Mouse (Mus musculus) adrenal gland, postnatal 10 days (tissue): ENCODE data around the gene Olfr836. TPM values are rescaled to one million over a fixed set of nuclear protein-coding genes. Genes with fewer than 3 reads are reported as not detected.
"Not testable (repeated sequence)": the region's sequence is repeated elsewhere in the genome, so short reads cannot be mapped to it uniquely, and the experiment has no call there.

ENCODE experiments used
- DNase-seq: peaks from one replicate; pipeline ENCODE4 v3.0.0; 2021; ENCODE audit warnings: mixed read lengths
- long read RNA-seq, 2 experiments: library from polyadenylated mRNA; stranded (forward); transcript quantifications; one replicate each; pipeline ENCODE4 v2.0.0; 2021
- total RNA-seq, 2 experiments: library from RNA; stranded (reverse); gene quantifications; 2 replicates each; pipeline ENCODE4 v1.2.3; 2021

Gene Olfr836
- not detected for total RNA-seq
- long read RNA-seq, experiment 1: 0 reads
- long read RNA-seq, experiment 2: 0 reads

DNA sequence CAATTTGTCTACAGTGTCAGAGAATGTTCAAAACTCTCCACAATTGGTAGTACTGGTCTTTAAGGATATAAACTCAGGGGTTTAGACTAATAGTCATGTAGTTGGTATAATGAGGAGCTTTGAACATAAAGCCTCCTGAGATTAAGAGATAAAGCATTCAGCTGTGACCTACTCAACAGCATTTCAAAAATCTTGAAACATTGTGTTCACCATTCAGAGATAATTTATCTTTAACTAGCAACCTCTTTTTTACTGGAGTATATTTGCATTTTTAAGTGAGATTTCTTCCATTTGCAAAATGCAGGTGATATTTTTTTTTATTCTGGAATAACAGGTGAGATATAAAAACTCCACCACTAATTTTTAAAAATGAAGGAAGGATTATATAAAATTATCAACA is at the start of gene Olfr836:
Gene Olfr836 (plus strand): TSS at position 301 of the 400 bp plus-strand sequence.
- no peak for DNase-seq

DNA sequence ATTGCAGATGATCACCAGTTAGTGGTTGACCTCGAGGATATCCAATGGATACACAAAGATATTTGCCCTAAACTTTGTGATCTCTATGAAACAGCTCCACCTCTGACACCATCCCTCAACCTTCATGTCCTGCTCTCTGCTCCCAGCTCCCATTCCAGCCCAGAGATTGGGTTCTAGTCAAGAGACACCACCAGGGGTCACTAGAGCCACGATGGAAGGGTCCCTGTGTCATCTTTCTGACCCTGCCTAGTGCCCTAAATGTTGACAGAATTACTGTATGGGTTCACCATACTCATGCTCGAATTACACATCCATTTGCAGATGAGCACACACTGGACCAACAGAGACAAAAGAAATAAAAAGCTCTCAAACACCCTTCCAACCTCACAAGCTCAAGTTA is 35.2 kb upstream of the Olfr836 start:
- no peak for DNase-seq

DNA sequence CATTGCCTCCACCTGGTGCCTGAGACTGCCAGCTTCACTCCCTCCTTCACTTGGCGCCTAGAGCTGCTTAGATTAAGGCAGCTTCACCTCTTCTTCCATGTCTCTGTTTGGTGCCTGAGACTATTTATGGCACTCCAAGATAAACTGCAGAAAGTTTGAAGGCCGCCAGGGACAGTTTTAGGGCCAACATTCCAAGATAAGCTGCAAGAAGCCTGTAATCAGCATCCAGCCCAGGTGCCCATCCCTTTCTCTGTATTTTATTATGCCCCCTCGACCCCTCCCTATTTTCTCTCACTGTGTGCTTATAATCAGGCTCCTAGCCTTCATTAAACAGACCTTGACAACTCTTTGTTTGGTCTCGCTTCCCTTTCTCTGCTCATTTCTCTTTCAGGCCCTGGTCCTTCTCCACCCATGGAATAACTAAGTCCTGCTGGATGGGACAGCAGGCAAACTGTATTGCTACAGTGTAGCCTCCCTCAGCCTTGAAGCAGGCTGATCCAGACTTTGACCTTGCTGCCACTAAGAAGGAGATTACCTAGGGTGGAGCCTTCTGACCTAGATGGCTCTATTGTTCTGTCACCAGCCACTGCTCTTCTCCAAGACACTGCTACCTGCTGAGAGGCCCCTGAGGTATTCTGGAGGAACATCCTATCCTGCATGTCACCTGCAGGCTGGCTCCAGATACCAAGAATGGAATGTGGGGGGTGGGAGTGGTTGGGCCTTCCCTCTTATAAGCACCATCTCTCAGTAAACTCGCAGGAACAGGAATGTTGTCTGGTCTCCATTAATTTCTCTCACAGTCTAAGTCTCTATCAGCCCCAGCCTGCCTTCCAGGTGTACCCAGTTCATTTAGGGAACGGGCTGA is 27.1 kb upstream of the Olfr836 start:
- DNase-seq: not testable (repeated sequence)

DNA sequence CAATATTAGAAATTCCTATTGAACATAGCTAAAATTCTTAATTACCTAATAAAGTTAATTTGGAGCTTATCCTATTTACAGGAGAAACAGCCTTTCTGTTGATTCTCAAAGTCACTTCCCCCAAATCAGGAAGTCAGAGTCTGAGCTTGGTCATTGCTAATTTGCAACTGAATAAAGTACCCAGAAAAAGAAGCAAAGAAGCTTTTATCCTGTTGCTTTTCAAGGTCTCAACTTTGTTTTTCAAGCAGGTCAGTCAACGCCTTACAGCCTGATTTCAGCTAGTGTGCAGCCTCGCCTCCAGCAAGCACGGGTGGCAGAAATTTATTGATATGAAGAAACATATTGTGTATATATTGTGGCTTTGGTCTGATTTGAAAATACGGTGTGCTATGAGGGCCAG is 22.9 kb upstream of the Olfr836 start:
- no peak for DNase-seq

DNA sequence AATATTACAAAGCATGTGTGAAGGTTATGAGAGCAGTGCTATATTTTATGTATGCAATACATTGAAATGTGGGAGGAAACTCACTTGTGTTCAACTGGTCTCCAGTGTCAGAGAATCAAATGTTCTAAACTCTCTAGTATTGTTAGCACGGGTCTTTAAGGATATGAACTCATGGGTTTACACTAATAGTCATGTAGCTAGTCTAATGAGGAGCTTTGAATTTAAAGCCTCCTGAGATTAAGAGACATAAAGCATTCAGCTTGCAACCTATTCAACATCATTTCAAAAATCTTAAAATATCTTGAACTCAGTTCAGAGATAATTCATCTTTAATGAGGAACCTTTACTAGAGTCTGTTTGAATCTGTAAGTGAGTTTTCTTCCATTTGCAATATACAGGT is 15.8 kb downstream of the Olfr836 start, which contains the start of gene Olfr837:
Gene Olfr837 (plus strand): TSS at position 301 of the 400 bp plus-strand sequence.
- DNase-seq: no peak

Other genes starting within 250 kb of the Olfr836 start
- gene Olfr830, start 245.7 kb upstream of the Olfr836 start, total RNA-seq: not detected
- gene Olfr832, start 183.3 kb upstream of the Olfr836 start, total RNA-seq: not detected
- not detected for gene Olfr834, start 132.4 kb upstream of the Olfr836 start, total RNA-seq
- not detected for gene Olfr835, start 87.6 kb upstream of the Olfr836 start, total RNA-seq
- not detected for gene Olfr837, start 15.9 kb downstream of the Olfr836 start, total RNA-seq
- gene Olfr839-ps1, start 56.9 kb downstream of the Olfr836 start, total RNA-seq: under 1 TPM in 1 of 2 experiments, not detected in 1; 0.03 TPM
- not detected for gene Olfr843, start 131.6 kb downstream of the Olfr836 start, total RNA-seq
- not detected for gene Olfr844, start 196.0 kb downstream of the Olfr836 start, total RNA-seq
- gene Olfr845, start 216.1 kb downstream of the Olfr836 start, total RNA-seq: not detected
- not detected for gene Olfr846, start 243.6 kb downstream of the Olfr836 start, total RNA-seq